Mouse (Mus musculus): ENCODE results near the gene Mbd5.
A peak's percentile ranks its signal among the peaks of the same experiment; 100 is the strongest.

Mbd5 gene

GRCm38 (mm10) chr2:48948841-48949584 is at the start of gene Mbd5:
Mbd5 (plus strand) TSS chr2:48949508.
- peak; percentile 98 for DNase-seq (ENCODE audit: low spot score)

GRCm38 (mm10) chr2:48908866-48909265 is 40.4 kb upstream of the Mbd5 start:
- DNase-seq (ENCODE audit: low spot score), result no peak

DNA sequence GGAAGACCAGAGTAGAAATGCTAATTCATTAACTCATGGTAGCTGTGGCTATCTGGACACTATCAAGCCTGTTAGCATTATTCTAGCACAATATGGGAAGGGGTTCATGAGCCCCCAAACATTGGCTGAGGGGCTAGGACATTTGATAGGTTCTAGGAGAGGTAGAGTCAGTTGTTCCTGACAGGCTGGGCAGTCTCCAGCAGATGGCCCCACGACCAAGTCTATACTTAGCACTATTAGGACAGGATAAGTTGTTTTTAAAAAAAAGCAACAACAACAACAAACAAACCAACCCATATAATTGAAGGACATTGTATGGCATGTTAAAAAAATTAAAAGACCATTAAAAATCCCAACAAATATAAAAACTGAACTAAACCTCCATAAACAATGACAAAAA is 35.1 kb upstream of the Mbd5 start:
- no peak for DNase-seq (ENCODE audit: low spot score)

DNA sequence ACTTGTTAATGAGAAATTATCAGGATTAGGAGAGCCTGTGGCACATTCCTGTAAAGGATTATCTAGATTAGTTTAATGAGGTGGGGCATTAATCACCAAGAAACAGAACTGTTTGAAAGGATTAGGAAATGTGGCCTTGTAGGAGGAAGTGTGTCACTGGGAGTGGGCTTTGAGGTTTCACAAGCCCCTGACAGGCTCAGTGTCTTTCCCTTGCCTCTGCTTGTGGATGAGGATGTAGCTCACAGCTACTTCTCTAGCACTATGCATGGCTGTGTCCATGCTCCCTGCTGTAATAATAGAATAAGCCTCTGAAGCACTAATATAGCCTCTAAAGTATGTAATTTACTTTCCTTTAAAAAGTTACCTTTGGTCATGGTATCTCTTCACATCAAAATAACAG is 33.5 kb upstream of the Mbd5 start:
- DNase-seq (ENCODE audit: low spot score), result no peak

DNA sequence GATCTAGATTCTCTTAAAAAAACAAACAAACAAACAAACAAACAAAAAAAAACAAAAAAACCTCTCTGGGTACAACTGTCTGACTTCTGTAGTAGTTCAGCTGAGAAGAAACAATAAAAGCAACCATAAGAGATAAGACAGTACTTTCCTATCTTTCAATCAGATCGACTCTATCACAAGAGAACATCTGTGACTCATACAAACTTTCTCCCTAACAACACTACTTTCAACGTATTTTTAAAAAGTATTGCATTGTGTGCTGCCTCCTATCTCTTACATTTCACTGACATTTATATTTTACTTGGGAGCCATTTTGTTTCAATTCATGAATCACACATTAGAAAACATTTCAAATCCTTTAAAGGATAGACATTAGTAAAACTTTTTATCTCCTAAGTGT is 14.2 kb upstream of the Mbd5 start:
- DNase-seq (ENCODE audit: low spot score), result no peak

DNA sequence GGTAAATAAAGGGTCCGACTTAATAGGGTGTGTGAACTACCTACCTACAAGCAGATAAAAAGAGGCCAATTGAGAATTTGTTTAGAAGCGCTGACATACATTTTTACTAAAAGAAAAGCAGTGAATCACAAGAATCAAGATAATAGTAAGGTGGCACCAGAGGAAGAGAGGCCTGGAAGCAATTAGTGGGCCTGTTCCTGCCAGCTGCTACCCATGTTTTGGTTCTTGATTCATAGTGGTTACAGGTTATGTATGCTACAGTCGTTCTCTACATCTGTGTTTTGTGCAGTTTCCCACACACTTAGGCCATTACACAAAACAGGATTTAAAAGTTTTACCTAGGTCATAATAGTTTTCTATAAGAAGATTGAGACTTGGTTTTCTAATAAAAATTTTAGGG is 1.5 kb upstream of the Mbd5 start:
- DNase-seq (ENCODE audit: low spot score), result no peak

- peak; percentile 12 for DNase-seq (ENCODE audit: low spot score)
Observed at GRCm38 (mm10) chr2:48949743-48950251, 489 bp downstream of the Mbd5 start.

DNA sequence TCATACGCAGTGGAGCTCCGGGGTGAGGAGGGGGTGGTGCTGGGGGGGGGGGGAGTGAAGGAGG is 776 bp downstream of the Mbd5 start, which contains the start of gene Orc4:
Gene Orc4 (minus strand): TSS at position 26 of the 64 bp plus-strand sequence.
- no peak for DNase-seq (ENCODE audit: low spot score)

DNA sequence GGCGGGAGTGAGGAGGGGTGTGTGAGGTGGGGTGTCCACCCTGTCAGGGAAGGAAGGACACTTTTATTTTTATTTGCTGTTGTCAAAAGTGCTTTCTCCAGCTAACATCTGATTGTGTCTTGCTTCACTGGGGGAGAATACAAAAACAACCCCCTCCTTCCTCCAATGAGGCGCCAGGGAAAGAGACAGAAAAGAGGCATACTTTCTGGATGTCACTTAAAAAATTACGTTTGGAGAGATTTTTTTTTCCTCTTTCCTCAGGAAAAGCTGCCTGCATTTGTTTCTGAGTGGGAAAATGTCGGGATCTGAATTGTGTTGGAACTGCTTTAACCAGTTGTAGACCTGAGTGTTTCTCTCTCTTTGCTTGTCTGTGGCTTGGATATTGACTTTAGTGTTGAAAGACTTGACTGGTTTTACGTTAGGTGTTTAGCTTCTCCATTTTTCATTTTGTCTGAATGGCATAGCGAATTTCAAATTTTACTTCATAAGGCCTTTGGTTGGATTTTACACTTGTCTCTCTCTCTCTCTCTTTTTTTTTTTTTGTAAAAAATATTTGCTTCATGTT is 1.1 kb downstream of the Mbd5 start:
- no peak for DNase-seq (ENCODE audit: low spot score)

DNA sequence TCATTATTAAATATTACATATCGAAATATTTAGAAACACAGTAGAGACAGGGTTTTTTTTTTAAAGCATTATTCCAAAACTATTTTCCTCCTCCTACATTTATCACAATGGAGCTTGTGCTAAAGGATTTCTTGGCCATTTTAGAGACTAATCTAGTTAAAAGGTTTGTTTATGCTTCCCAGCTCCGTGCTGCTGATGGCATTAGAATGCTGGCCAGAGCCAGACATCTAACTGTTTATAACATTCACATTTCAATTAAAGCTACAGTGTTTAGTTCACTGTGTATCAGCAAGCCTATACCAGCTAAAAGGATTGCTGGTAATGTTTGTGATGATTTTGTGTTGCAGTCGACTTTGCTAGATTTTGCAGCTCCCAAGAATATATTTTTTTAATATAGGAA is 7.3 kb downstream of the Mbd5 start:
- DNase-seq (ENCODE audit: low spot score), result no peak

GRCm38 (mm10) chr2:48978920-48979319 is 29.6 kb downstream of the Mbd5 start:
- DNase-seq (ENCODE audit: low spot score), result no peak

- no peak for DNase-seq (ENCODE audit: low spot score)
Observed at GRCm38 (mm10) chr2:48990322-48990721, 41.0 kb downstream of the Mbd5 start.

DNA sequence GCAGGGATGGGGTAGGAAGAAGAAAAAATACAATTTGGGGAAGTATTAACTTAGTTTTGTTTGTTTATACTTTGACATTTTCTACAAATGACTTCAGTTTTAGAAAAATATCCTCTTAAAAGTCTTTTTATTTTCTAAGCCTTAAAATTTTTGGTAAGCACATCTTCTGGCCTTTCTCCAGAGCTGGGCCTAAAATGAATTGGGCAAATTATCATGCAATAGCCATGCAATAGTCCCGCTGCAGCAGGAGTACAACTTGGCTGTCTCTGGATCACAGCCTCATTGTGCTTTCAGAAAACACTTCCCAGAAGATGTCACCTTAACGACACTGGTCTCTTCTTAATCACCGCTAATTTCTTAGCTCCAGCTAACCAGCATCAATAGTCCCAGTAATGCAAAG is 91.2 kb downstream of the Mbd5 start:
- DNase-seq (ENCODE audit: low spot score), result no peak

DNA sequence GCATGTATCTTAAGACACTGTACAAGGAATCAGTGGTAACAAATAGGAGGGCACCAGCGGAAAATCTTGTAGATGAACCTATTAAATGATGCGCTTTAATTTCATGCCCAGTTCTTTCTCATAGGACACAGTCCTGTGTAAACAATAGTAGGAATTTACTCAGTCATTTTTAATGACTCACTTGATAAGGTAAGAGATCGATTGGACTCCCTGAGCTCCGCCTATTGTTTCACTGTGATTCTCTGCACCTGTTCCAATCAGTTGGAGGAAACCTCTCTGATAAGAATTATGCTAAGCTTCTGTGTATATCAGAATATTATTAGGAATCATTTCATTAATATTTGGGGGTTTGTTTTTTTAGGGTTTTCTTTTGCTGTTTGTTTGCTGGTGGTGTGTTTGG is 100.7 kb downstream of the Mbd5 start:
- DNase-seq (ENCODE audit: low spot score), result no peak

- DNase-seq (ENCODE audit: low spot score), result no peak
Observed at GRCm38 (mm10) chr2:49067886-49068285, 118.6 kb downstream of the Mbd5 start.

GRCm38 (mm10) chr2:49084966-49085365 is 135.7 kb downstream of the Mbd5 start:
- no peak for DNase-seq (ENCODE audit: low spot score)

- DNase-seq (ENCODE audit: low spot score), result no peak
Observed at GRCm38 (mm10) chr2:49090771-49091170, 141.5 kb downstream of the Mbd5 start.

- no peak for DNase-seq (ENCODE audit: low spot score)
Observed at GRCm38 (mm10) chr2:49096765-49097164, 147.5 kb downstream of the Mbd5 start.

GRCm38 (mm10) chr2:49108906-49109305 is 159.6 kb downstream of the Mbd5 start:
- no peak for DNase-seq (ENCODE audit: low spot score)

- DNase-seq (ENCODE audit: low spot score), result no peak
Observed at GRCm38 (mm10) chr2:49119875-49120274, 170.6 kb downstream of the Mbd5 start.

GRCm38 (mm10) chr2:49121603-49122002 is 172.3 kb downstream of the Mbd5 start:
- DNase-seq (ENCODE audit: low spot score), result no peak

- DNase-seq (ENCODE audit: low spot score), result no peak
Observed at GRCm38 (mm10) chr2:49142186-49142585, 192.9 kb downstream of the Mbd5 start.

GRCm38 (mm10) chr2:49153649-49154048 is 204.3 kb downstream of the Mbd5 start:
- DNase-seq (ENCODE audit: low spot score), result no peak

DNA sequence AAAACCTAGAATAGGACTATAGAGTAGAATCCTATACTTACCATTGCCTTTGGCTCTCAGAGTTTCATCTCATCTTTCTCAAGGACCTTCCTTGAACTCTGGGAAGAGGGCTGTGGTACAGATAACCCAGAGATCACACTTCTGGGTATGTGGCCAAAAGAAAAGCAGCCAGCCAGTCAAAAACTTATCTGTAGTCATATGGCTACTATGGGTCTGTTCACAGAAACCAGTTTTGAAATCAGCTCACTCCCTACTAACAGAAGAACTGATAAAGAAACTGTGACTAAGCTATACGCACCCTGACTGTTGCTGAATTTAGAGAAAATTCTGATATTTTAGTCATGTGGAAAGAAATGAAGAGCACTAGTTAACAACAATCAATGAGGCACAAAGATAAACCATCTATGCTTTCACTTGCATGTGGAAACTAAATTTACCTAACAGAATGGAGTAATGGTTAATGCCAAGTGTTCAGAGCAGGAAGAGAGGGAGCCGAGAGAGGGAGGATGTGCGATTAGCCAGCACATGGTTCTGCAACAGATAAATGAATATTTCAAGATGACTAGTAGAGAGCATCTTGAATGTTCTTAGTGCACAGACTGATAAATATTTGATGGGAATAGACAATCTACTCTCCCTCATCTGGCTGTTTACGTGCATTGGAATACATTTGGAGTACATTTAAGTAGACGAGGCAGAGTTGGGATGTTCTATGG is 211.1 kb downstream of the Mbd5 start:
- no peak for DNase-seq (ENCODE audit: low spot score)
